Mouse (Mus musculus) limb, embryonic 10.5 days (tissue): Measurements from ENCODE around the gene Tmem203. TPM values are rescaled to one million over a fixed set of nuclear protein-coding genes. Genes with fewer than 3 reads are reported as not detected.

Source experiments
- DNase-seq: peaks from one replicate; pipeline ENCODE4 v3.0.0-alpha.2; 2017; ENCODE audit warnings: low spot score
- H3K27ac ChIP-seq: fragments of 300-500 bp; sonication (generic); 2 replicates; pipeline ENCODE4 v1.5.1; 2016; ENCODE audit warnings: mild to moderate bottlenecking
- H3K27me3 ChIP-seq: fragments of 300-500 bp; sonication (generic); 2 replicates; pipeline ENCODE4 v1.6.1; 2016; ENCODE audit warnings: low read depth, mild to moderate bottlenecking; ENCODE audit not compliant: poor library complexity, severe bottlenecking
- H3K36me3 ChIP-seq: fragments of 300-500 bp; sonication (generic); 2 replicates; pipeline ENCODE4 v1.6.1; 2016; ENCODE audit warnings: mild to moderate bottlenecking, moderate library complexity
- H3K4me1 ChIP-seq: fragments of 300-500 bp; sonication (generic); 2 replicates; pipeline ENCODE4 v1.6.1; 2016
- H3K4me3 ChIP-seq: fragments of 300-500 bp; sonication (generic); 2 replicates; pipeline ENCODE4 v1.5.1; 2016; ENCODE audit warnings: mild to moderate bottlenecking, moderate library complexity
- H3K9me3 ChIP-seq: fragments of 300-500 bp; sonication (generic); replicated peaks from 2 replicates; pipeline ENCODE4 v1.6.1; 2016; ENCODE audit warnings: mild to moderate bottlenecking
- WGBS: fragments of 180-500 bp; shearing (Covaris S2); methylation state at CpG from one replicate; pipeline ENCODE4 v1.1.7; 2016; 5-methylcytosine and 5-hydroxymethylcytosine counted together
- polyA plus RNA-seq: library from polyadenylated mRNA; unstranded; fragments of >200 nt; fragmentation: Nextera tagmentation; extraction: Ambion mirVana; gene quantifications from 2 replicates; pipeline ENCODE4 v1.2.1, GENCODE M21; 2016

Gene Tmem203
- polyA plus RNA-seq, 1 experiment from 2014 or later = 18.4 TPM

DNA sequence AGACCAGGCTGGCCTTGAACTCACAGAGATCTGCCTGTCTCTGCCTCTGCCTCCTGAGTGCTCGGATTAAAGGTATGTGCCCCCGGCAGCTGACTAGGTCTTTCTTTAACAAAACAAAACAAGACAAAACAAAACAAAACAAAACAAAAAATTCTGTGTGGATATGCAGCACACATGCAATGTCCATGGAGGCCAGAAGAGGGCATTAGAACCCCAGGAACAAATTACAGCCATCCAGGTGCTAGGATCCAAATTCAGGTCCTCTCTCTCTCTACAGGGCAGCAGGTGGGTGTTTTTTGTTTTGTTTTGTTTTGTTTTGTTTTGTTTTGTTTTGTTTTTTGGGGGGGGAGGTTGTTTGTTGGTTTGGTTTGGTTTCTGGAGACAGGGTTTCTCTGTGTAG, 3.6 kb downstream of the Tmem203 start:
- H3K27ac ChIP-seq = no peak overlapping the region
- no peaks in the 10 kb centered on the region for H3K36me3 ChIP-seq
- WGBS = 69% methylated on average over 2 of the region's 2 CpGs
- peaks cover 35% of the 10 kb centered on the region for H3K4me1 ChIP-seq
- no peaks in the 10 kb centered on the region for H3K9me3 ChIP-seq
- DNase-seq = no peak
- H3K4me3 ChIP-seq = no peak overlapping the region
- H3K27me3 ChIP-seq = peaks cover 9% of the 10 kb centered on the region

DNA sequence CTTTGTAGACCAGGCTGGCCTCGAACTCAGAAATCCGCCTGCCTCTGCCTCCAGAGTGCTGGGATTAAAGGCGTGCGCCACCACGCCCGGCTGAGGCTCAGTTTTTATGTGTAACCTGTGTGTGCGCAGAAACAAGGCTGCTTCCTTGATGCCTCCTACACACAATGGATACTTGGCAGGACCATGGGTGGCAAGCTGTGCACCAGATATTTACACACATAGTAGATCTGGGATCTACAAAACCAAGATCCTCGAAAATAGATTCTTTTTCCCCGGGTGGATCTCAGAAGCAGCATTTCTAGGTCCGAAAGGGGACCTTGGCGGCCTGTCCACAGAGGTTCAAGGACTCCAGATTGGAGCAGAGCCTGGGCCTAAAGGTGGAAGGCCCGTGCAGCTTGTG, 6.6 kb downstream of the Tmem203 start:
- Histone ChIP-seq H3K4me3 (peak overlapping the region; percentile 85), H3K36me3 (no peaks in the 10 kb centered on the region), H3K27me3 (peaks cover 29% of the 10 kb centered on the region), H3K4me1 (peaks cover 41% of the 10 kb centered on the region), H3K27ac (peak overlapping the region; percentile 80), H3K9me3 (no peaks in the 10 kb centered on the region)
- 50% methylated on average over 12 of the region's 12 CpGs for WGBS
- no peak for DNase-seq

DNA sequence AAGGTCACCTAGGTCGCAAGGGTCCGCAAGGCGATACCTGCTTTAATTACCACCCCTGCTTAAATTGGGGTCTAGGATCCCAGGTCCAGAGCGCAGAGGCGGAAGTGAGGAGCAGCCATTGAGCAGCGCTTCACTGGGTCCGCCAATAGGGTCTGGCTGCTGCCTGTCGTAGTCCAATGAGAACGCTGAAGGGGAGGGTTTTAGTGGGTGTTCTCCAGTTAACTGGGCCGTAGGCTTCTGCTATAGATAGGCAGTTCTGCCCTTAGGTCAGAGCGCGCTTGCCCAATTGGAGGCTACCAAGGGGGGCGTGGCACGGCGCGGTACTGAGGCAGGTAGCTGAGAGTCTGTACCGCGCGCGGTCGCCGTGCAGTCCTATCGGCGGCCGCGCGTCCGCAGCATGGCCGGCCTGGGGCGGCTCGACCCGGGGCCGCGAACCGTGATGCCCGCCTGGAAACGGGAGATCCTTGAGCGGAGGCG, 7.1 kb downstream of the Tmem203 start, which contains the start of gene Tprn:
Gene Tprn (plus strand): TSS at position 328 of the 477 bp plus-strand sequence.
- peaks cover 41% of the 10 kb centered on the region for H3K4me1 ChIP-seq

DNA sequence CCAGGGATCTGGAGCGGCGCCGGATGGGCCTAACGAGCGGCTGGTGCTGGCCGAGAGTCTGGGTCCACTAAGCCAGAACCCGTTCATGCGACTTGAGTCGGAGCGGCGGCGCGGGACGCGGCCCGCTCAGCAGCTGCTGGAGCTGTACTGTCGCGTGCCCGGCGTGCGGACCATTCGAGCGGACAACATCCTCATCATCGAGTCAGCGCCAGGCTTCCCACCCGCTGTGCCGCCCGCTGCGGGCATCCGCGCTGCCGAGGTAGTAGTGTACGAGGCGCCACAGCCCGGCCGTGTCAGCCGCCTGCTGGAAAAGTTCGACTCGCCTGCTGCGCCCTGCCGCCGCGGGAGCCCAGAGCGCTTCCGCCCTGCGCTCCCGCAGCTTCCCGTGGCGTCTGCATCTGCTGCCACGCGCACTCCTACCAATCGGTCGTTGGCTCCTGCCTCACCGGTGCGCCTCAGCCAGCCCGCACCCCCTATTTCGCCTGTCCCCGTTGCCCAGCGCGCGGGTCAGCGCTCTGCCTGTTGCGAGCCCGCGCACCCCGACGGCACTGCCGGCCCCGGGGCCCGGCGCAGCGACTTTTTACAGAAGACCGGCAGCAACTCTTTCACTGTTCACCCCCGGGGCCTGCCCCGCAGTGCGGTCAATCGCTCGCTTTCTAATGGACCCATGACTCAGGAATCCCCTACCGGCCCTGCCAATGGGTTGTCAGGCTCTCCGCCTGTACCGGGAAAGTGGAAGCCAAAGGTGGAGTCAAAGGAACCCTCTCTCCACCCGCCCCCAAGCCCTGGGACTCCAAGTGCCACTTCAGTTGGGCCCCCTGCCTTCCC, 7.8 kb downstream of the Tmem203 start:
- WGBS = under 1% methylated on average over 82 of the region's 82 CpGs
- Histone ChIP-seq H3K36me3 (peaks cover 1% of the 10 kb centered on the region), H3K27me3 (peaks cover 29% of the 10 kb centered on the region), H3K27ac (peak overlapping the region; percentile 80), H3K4me3 (peak overlapping the region; percentile 85), H3K9me3 (no peaks in the 10 kb centered on the region), H3K4me1 (peaks cover 41% of the 10 kb centered on the region)
- peak; percentile 58 for DNase-seq

More for the DNA sequence above, 7.1 kb downstream of the Tmem203 start, which contains the start of gene Tprn:
- H3K4me3 ChIP-seq = peak within 1 kb of the TSS; percentile 85
- H3K27ac ChIP-seq = peak within 1 kb of the TSS; percentile 80
- peaks cover 29% of the 10 kb centered on the region for H3K27me3 ChIP-seq
- H3K36me3 ChIP-seq = no peaks in the 10 kb centered on the region
- DNase-seq = peak; percentile 90
- WGBS = under 1% methylated on average over 39 of the region's 39 CpGs
- no peaks in the 10 kb centered on the region for H3K9me3 ChIP-seq

DNA sequence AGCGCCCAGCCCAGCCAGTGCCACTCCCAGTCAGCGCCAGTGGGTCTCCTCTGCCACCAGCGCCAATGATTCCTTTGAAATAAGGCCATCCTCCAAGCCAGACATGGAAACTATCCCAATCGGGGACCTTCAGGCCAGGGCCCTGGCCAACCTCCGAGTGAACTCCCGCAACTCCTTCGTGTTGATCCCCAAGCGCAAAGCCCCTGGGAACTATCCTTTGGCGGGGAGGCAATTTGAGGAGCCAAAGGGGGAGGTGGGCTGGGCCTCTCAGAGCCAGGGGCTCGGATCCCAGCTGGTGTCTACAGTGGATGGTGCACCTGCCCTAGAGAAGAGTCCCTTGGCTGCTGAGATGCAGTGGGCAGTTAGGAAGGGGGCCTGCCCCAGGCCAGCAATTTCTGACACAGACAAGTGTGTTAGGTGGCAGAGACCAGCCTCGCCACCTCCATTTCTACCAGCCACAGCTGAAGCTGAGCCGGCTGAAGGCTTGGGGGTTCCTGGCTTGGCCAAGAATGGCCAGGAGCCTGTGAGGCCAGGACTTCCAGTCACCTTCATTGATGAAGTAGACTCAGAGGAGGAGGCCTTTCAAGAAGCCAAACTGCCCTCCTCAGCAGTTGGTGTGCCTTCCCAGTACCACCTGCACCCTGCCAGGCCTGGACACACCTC, 8.5 kb downstream of the Tmem203 start:
- H3K4me1 ChIP-seq = peaks cover 41% of the 10 kb centered on the region
- no peak for DNase-seq
- 21% methylated on average over 12 of the region's 12 CpGs for WGBS

DNA sequence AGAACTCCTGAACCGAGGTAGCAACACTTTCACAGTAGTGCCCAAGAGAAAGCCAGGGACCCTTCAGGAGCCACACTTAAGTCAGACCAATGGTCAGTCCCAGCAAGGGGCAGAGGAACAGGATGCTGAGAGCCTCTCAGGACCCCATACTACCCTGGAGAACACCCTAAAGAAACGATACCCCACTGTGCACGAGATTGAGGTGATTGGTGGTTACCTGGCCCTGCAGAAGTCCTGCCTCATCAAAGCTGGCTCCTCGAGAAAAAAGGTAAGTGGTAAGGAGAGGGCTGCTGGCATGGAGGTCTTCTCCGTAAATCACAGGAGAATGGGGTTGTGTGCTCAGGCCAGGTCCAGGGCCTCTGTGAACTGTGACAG, 9.0 kb downstream of the Tmem203 start:
- 69% methylated on average over 5 of the region's 5 CpGs for WGBS
- Histone ChIP-seq H3K27ac (no peak overlapping the region), H3K36me3 (peaks cover 14% of the 10 kb centered on the region), H3K4me3 (peak overlapping the region; percentile 85), H3K4me1 (peaks cover 41% of the 10 kb centered on the region), H3K9me3 (no peaks in the 10 kb centered on the region), H3K27me3 (peaks cover 29% of the 10 kb centered on the region)
- no peak for DNase-seq

More for the DNA sequence above, 8.5 kb downstream of the Tmem203 start:
- no peaks in the 10 kb centered on the region for H3K9me3 ChIP-seq
- no peak overlapping the region; the same call in 1 of the 2 replicates for H3K27ac ChIP-seq
- H3K27me3 ChIP-seq = peaks cover 29% of the 10 kb centered on the region
- peaks cover 8% of the 10 kb centered on the region for H3K36me3 ChIP-seq
- peak overlapping the region; percentile 85 for H3K4me3 ChIP-seq

DNA sequence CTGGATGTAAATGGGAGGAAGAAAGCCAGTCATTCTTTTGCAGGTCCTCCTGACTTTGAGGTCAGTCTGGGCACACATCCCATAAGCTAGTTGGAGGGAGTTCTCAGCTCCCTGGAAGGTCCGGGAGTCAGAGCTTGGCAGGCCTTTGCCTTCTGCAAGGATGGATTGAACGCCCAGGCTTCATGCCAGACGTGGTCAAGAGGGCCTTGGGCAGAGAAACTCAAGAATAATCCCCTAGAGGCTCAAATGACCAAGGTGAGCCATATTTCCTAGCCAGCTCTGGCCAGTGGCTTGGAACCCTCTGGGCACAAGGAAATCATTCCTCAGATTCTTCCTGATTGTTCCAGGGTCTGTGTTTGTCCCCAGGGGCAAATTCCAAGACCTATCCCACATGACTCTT, 9.6 kb downstream of the Tmem203 start:
- Histone ChIP-seq H3K9me3 (no peaks in the 10 kb centered on the region), H3K4me1 (peaks cover 41% of the 10 kb centered on the region), H3K36me3 (peaks cover 19% of the 10 kb centered on the region), H3K27ac (no peak overlapping the region), H3K27me3 (peaks cover 29% of the 10 kb centered on the region), H3K4me3 (no peak overlapping the region)
- WGBS = 78% methylated on average over 3 of the region's 3 CpGs
- no peak for DNase-seq

DNA sequence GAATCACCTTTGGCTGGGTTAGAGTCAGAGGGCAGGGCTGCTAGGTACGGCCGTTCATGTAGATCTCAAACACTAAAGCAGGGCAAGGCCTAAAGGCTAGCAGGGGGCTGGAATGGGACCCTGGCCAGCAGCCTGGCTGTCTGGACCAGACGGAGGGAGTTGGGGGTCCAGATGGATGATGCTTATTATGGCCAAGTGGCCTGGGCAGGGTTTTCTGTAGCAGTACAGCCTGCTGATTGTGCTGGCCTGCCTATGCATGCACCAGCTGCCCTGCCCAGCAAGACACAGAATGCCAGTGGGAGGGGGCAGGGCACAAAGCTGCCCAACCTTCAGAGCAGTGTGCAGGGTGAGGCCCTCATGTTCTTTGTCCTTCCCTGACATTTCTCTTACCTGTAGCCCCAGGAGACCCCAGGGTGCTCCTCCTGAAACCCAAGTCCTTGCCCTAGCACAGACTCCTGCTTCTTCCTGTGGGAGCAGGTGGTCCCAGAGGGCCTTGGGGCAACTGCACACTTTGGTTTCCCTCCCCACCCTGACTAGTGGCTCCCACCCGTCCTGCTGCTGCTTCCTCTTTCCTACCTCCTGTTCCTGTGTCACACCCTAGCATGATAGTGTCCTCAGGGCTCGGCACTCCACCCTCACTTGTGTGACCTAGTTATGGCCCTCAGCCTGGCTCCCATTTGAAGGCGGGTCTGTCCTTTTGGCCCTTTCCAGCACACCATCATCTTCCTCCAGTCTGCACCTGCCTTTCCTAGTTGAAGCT, 10.8 kb downstream of the Tmem203 start:
- peaks cover 32% of the 10 kb centered on the region for H3K36me3 ChIP-seq
- no peak for DNase-seq
- no peak overlapping the region for H3K4me3 ChIP-seq
- H3K27me3 ChIP-seq = peaks cover 29% of the 10 kb centered on the region
- 67% methylated on average over 6 of the region's 6 CpGs for WGBS
- no peak overlapping the region for H3K27ac ChIP-seq
- peaks cover 46% of the 10 kb centered on the region for H3K4me1 ChIP-seq
- no peaks in the 10 kb centered on the region for H3K9me3 ChIP-seq

DNA sequence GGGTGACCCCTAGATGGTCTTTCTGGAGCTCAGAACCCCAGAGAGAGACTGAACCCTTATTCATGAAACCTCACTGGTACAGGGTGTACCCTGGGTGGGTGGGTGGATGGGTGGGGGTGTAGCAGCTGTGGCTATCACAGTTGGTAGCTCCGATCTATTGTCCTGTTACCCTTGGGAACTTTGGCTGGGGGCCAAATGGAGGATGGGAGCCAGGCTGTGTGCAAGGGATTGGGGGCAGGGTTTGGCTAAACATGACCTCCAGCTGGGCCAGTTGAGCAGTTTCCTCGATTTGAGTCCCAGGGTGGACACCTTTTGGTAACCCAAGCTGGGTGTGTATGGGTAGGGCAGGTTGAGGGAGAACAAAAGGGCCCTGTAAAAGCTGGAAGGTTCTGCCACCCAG, 11.5 kb downstream of the Tmem203 start:
- no peaks in the 10 kb centered on the region for H3K9me3 ChIP-seq
- H3K4me1 ChIP-seq = peaks cover 52% of the 10 kb centered on the region
- H3K27ac ChIP-seq = no peak overlapping the region
- WGBS = 62% methylated on average over 2 of the region's 2 CpGs
- H3K4me3 ChIP-seq = no peak overlapping the region
- no peak for DNase-seq
- H3K27me3 ChIP-seq = peaks cover 29% of the 10 kb centered on the region
- peaks cover 34% of the 10 kb centered on the region for H3K36me3 ChIP-seq

DNA sequence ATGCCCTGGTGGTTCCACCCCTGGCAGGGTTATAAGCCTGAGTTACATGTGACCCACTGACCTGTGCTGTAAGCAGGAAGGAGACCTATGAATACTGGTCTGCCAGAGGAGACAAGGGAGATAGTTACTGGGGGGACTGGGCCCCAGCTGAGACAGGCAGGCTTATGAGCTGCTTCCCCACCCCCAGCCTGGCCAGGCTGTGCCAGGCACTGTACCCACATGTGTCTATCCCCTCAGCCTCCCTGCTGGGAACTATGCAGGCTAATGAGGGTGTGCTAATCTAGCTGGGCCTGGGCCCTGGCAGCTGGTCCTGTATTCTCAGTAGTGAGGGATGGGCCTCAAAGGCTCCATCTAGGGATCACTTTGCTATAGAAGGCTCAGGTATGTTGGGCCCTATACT, 12.0 kb downstream of the Tmem203 start:
- Histone ChIP-seq H3K9me3 (no peaks in the 10 kb centered on the region), H3K4me3 (no peak overlapping the region)

DNA sequence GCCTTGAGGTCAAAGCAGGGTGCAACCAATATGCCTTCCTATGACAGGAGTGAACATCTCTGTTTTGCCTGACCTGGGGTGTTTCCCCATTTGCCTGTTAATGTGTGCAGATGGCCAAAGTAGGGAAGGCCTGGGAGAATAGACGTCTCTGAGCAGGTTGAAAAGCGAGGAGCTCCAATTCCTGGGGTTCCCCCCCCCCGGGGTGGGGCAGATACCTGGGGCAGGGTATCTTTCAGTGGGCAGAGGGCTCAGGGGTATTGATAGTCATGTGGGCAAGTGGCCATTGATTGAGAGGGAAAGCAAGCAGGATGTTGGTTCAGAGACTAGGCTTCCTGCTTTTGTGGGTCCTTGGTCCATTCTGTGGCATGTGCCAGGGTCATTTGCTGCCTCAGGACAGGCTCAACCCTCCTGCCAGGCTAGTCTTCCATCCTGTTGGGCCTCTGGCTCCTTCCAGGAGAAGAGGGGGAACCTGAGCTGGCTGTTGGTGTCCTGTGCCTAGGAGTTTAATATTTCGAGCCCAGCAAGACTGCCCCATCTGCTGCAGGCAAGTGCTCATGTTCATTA, 12.6 kb downstream of the Tmem203 start:
- 73% methylated on average over 4 of the region's 4 CpGs for WGBS
- Histone ChIP-seq H3K36me3 (peaks cover 34% of the 10 kb centered on the region), H3K27me3 (peaks cover 29% of the 10 kb centered on the region), H3K27ac (no peak overlapping the region), H3K4me3 (no peak overlapping the region), H3K4me1 (peaks cover 48% of the 10 kb centered on the region), H3K9me3 (no peaks in the 10 kb centered on the region)
- no peak for DNase-seq

More for the DNA sequence above, 12.0 kb downstream of the Tmem203 start:
- Histone ChIP-seq H3K27ac (no peak overlapping the region), H3K4me1 (peaks cover 48% of the 10 kb centered on the region), H3K27me3 (peaks cover 29% of the 10 kb centered on the region), H3K36me3 (peaks cover 34% of the 10 kb centered on the region)
- no peak for DNase-seq

DNA sequence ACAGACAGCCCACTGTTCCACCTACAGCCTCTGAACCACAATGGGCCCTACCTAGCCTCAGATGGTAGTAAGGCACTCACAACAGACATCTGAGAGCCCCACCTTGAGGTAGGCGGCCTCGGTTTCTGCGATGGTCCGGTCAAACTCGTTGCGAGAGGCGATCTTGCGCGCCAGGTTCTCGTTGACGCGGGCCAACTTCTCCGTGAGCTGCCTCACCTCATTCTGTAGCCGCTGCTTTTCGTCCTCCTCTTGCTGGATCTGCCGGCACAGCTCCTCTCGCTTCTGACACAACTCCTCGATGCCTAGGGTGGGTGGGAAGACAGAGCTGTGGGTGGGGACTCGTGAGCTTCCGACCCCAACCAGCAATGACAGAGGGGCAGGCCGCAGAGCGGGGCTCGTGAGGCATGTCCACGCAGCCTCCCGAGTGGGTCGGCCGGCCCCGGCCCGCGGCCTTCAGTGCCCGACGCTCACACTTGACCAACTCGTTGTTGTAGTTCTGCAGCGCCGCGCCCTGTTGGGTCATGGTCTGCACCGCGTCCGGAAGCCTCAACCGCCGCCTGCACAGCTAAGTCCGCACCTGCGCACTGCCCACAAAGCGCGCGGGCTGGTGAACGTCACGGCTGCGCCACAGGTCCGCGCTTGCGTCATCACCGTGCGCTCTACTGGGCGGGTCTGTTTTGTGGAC, 16.7 kb downstream of the Tmem203 start, which contains the start of the genes Ssna1 and Anapc2:
Gene Ssna1 (minus strand): TSS at position 612 of the 685 bp plus-strand sequence.
Gene Anapc2 (plus strand): TSS at position 652 of the 685 bp plus-strand sequence.
- Histone ChIP-seq H3K4me3 (peak within 1 kb of the TSS; percentile 94), H3K36me3 (peaks cover 75% of the 10 kb centered on the region), H3K9me3 (no peaks in the 10 kb centered on the region), H3K4me1 (peaks cover 26% of the 10 kb centered on the region), H3K27ac (peak within 1 kb of the TSS; percentile 87), H3K27me3 (no peaks in the 10 kb centered on the region)
- WGBS = under 1% methylated on average over 55 of the region's 55 CpGs
- DNase-seq = peak; percentile 100
